17 mouse cellular contexts compared by ENCODE assay signal in the genomic region with DNA sequence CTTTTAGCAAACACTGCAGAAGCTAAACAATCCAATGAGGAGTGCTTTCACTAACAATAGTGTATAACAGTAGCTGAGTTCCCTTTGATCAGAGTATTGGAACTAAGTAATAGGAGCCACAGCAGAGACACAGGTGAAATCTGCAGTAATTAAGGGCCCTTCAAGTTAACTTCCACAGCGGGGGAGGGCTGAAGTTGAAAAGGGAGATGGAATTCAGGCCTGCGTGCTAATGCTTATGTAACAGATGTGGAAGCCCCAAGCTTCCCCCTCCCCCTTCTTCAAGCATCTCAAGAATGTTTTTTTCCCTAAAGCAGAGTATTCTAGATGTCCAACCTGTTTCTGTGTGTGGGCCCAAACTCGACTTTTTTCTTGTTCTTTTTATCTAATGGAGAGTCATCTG.
DNase-seq lines count a peak whose midpoint lies in the region; ATAC-seq lines count a peak whose summit lies in the region.
"Had no signal": no experiment of that assay in that cellular context is flagged by ENCODE, and none has a peak within 500 bp of the region (broad histone marks: within the 10 kb centered on the region; RNA-seq: fewer than 3 reads in every experiment).

No protein-coding gene starts in this region.

- WGBS in heart, embryonic 12.5 days: 10% methylated on average over 3 of the region's 3 CpGs
- WGBS in heart, embryonic 10.5 days: 10% methylated on average over 3 of the region's 3 CpGs
- WGBS in midbrain, embryonic 10.5 days: 5% methylated on average over 3 of the region's 3 CpGs
- WGBS in midbrain, embryonic 15.5 days: 12% methylated on average over 3 of the region's 3 CpGs
- 1% methylated on average over 3 of the region's 3 CpGs for WGBS in embryonic facial prominence, embryonic 10.5 days
- WGBS in forebrain, embryonic 15.5 days: 12% methylated on average over 3 of the region's 3 CpGs

- no peaks in the 10 kb centered on the region for H3K9me3 ChIP-seq in heart, embryonic 12.5 days (replicated peaks)
- no peaks in the 10 kb centered on the region for H3K9me3 ChIP-seq in heart, embryonic 10.5 days
- no peaks in the 10 kb centered on the region for H3K9me3 ChIP-seq in midbrain, embryonic 10.5 days (replicated peaks)
- no peaks in the 10 kb centered on the region for H3K9me3 ChIP-seq in midbrain, embryonic 15.5 days
- H3K9me3 ChIP-seq in embryonic facial prominence, embryonic 10.5 days: no peaks in the 10 kb centered on the region
- H3K9me3 ChIP-seq in forebrain, embryonic 15.5 days: no peaks in the 10 kb centered on the region
- H3K9me3 ChIP-seq: liver, embryonic 12.5 days; midbrain, embryonic 13.5 days had no signal

- no peak overlapping the region for H3K9ac ChIP-seq in heart, embryonic 12.5 days
- no peak overlapping the region for H3K9ac ChIP-seq in midbrain, embryonic 15.5 days
- no peak overlapping the region for H3K9ac ChIP-seq in forebrain, embryonic 15.5 days (replicated peaks)
- H3K9ac ChIP-seq: liver, embryonic 12.5 days; midbrain, embryonic 13.5 days had no signal

- H3K4me2 ChIP-seq in heart, embryonic 12.5 days: 0 out of 2 replicates have a peak overlapping the region, but pooled peaks have one; percentile 10
- H3K4me2 ChIP-seq in midbrain, embryonic 15.5 days: no peak overlapping the region
- no peak overlapping the region for H3K4me2 ChIP-seq in forebrain, embryonic 15.5 days (replicated peaks)
- H3K4me2 ChIP-seq: liver, embryonic 12.5 days; midbrain, embryonic 13.5 days had no signal

- DNase-seq in heart, embryonic 10.5 days (ENCODE audit: low spot score): no peak
- DNase-seq in midbrain, embryonic 10.5 days (ENCODE audit: low spot score): peak; percentile 34
- peak; percentile 57 for DNase-seq in embryonic facial prominence, embryonic 10.5 days (ENCODE audit: low spot score)
- DNase-seq in yolk sac, embryonic 10.5 days (ENCODE audit: low spot score): peak; percentile 34
- DNase-seq in natural killer cell, adult 2 months (ENCODE audit: low spot score in 2 of 2): no peak
- DNase-seq: cerebellum, postnatal 25 days; kidney, adult 2 months; lung, postnatal 10 days; thymus, postnatal 36 days had no signal

- H3K27me3 ChIP-seq in heart, embryonic 12.5 days (replicated peaks): no peaks in the 10 kb centered on the region
- no peaks in the 10 kb centered on the region for H3K27me3 ChIP-seq in heart, embryonic 10.5 days (ENCODE audit: insufficient read depth, poor library complexity, severe bottlenecking)
- no peaks in the 10 kb centered on the region for H3K27me3 ChIP-seq in midbrain, embryonic 10.5 days (ENCODE audit: low read depth, poor library complexity, severe bottlenecking)
- no peaks in the 10 kb centered on the region for H3K27me3 ChIP-seq in midbrain, embryonic 15.5 days (replicated peaks)
- no peaks in the 10 kb centered on the region for H3K27me3 ChIP-seq in embryonic facial prominence, embryonic 10.5 days (replicated peaks; ENCODE audit: low read depth, poor library complexity, severe bottlenecking)
- no peaks in the 10 kb centered on the region for H3K27me3 ChIP-seq in forebrain, embryonic 15.5 days
- H3K27me3 ChIP-seq: liver, embryonic 12.5 days had no signal

- H3K36me3 ChIP-seq in heart, embryonic 12.5 days: no peaks in the 10 kb centered on the region
- H3K36me3 ChIP-seq in heart, embryonic 10.5 days: no peaks in the 10 kb centered on the region
- H3K36me3 ChIP-seq in midbrain, embryonic 10.5 days: no peaks in the 10 kb centered on the region
- H3K36me3 ChIP-seq in midbrain, embryonic 15.5 days (replicated peaks): no peaks in the 10 kb centered on the region
- peaks cover 9% of the 10 kb centered on the region; the same call in 1 of the 2 replicates for H3K36me3 ChIP-seq in embryonic facial prominence, embryonic 10.5 days (replicated peaks)
- H3K36me3 ChIP-seq in forebrain, embryonic 15.5 days: no peaks in the 10 kb centered on the region
- H3K36me3 ChIP-seq: liver, embryonic 12.5 days; midbrain, embryonic 13.5 days had no signal

- ATAC-seq in heart, embryonic 12.5 days (ENCODE audit: insufficient number of reproducible peaks, low FRiP score): no peak
- no peak for ATAC-seq in midbrain, embryonic 15.5 days (replicated peaks)
- no peak for ATAC-seq in forebrain, embryonic 15.5 days (replicated peaks)
- ATAC-seq: activated CD4-positive, CD25-positive, alpha-beta regulatory T cell, adult 4 months; liver, embryonic 12.5 days; midbrain, embryonic 13.5 days had no signal

- H3K27ac ChIP-seq in heart, embryonic 12.5 days (ENCODE audit: poor library complexity, severe bottlenecking): no peak overlapping the region
- no peak overlapping the region; the same call in 1 of the 2 replicates for H3K27ac ChIP-seq in heart, embryonic 10.5 days
- peak overlapping the region; percentile 53 for H3K27ac ChIP-seq in midbrain, embryonic 10.5 days (replicated peaks)
- no peak overlapping the region for H3K27ac ChIP-seq in midbrain, embryonic 15.5 days
- peak overlapping the region; percentile 54 for H3K27ac ChIP-seq in embryonic facial prominence, embryonic 10.5 days (replicated peaks)
- no peak overlapping the region for H3K27ac ChIP-seq in forebrain, embryonic 15.5 days (replicated peaks)
- H3K27ac ChIP-seq: heart, adult 2 months; liver, embryonic 12.5 days; stomach, postnatal 0 days had no signal

- peaks cover 28% of the 10 kb centered on the region for H3K4me1 ChIP-seq in heart, embryonic 12.5 days (replicated peaks)
- peaks cover 29% of the 10 kb centered on the region for H3K4me1 ChIP-seq in heart, embryonic 10.5 days
- H3K4me1 ChIP-seq in midbrain, embryonic 10.5 days: peaks cover 46% of the 10 kb centered on the region
- peaks cover 23% of the 10 kb centered on the region for H3K4me1 ChIP-seq in midbrain, embryonic 15.5 days
- peaks cover 37% of the 10 kb centered on the region for H3K4me1 ChIP-seq in embryonic facial prominence, embryonic 10.5 days
- peaks cover 32% of the 10 kb centered on the region for H3K4me1 ChIP-seq in forebrain, embryonic 15.5 days
- H3K4me1 ChIP-seq: liver, embryonic 12.5 days had no signal

- H3K4me3 ChIP-seq in heart, embryonic 12.5 days: no peak overlapping the region
- H3K4me3 ChIP-seq in heart, embryonic 10.5 days: no peak overlapping the region
- no peak overlapping the region for H3K4me3 ChIP-seq in midbrain, embryonic 10.5 days
- no peak overlapping the region for H3K4me3 ChIP-seq in midbrain, embryonic 15.5 days
- no peak overlapping the region for H3K4me3 ChIP-seq in embryonic facial prominence, embryonic 10.5 days
- no peak overlapping the region for H3K4me3 ChIP-seq in forebrain, embryonic 15.5 days
- H3K4me3 ChIP-seq: heart, adult 2 months; liver, embryonic 12.5 days; midbrain, embryonic 13.5 days had no signal

Comparison
In these comparisons a context has a peak if more than half of its experiments do, and no peak if none do; other contexts are left out.
1. H3K27ac ChIP-seq: peak in midbrain, embryonic 10.5 days (single experiment) and embryonic facial prominence, embryonic 10.5 days (single experiment); none in heart, embryonic 12.5 days (single experiment), heart, embryonic 10.5 days (single experiment), midbrain, embryonic 15.5 days (single experiment) and forebrain, embryonic 15.5 days (single experiment).
2. DNase-seq: peak in midbrain, embryonic 10.5 days (single experiment), embryonic facial prominence, embryonic 10.5 days (single experiment) and yolk sac, embryonic 10.5 days (single experiment); none in heart, embryonic 10.5 days (single experiment) and natural killer cell, adult 2 months (0 of 2).